Mouse (Mus musculus): ENCODE measurements around the gene Hcfc1. TPM values are rescaled to one million over a fixed set of nuclear protein-coding genes. Genes with fewer than 3 reads are reported as not detected.
A peak's percentile ranks its signal among the peaks of the same experiment; 100 is the strongest.

Hcfc1 gene
- polyA plus RNA-seq, 1 experiment, result 33.1 TPM

GRCm38 (mm10) chrX:73972774-73973173 lies 6.6 kb upstream of the Hcfc1 start:
- Histone ChIP-seq H3K4me3 (ENCODE audit: insufficient read depth, low read length) (no peak overlapping the region), H3K27ac (ENCODE audit: insufficient read depth, low read length) (no peak overlapping the region), H3K4me1 (ENCODE audit: control insufficient read depth, insufficient read depth, low read length) (no peaks in the 10 kb centered on the region)
- TF ChIP-seq CTCF (IDR thresholded peaks at IDR 0.05; ENCODE audit: extremely low read depth, insufficient read depth, low read length), result no peak
- no peak for TF ChIP-seq POLR2A (IDR thresholded peaks at IDR 0.05; ENCODE audit: extremely low read depth, insufficient read depth, low read length)

GRCm38 (mm10) chrX:73970781-73971180 lies 4.6 kb upstream of the Hcfc1 start:
- H3K4me3 ChIP-seq (ENCODE audit: insufficient read depth, low read length), result no peak overlapping the region
- TF ChIP-seq POLR2A (IDR thresholded peaks at IDR 0.05; ENCODE audit: extremely low read depth, insufficient read depth, low read length) (no peak), CTCF (IDR thresholded peaks at IDR 0.05; ENCODE audit: extremely low read depth, insufficient read depth, low read length) (no peak)

DNA sequence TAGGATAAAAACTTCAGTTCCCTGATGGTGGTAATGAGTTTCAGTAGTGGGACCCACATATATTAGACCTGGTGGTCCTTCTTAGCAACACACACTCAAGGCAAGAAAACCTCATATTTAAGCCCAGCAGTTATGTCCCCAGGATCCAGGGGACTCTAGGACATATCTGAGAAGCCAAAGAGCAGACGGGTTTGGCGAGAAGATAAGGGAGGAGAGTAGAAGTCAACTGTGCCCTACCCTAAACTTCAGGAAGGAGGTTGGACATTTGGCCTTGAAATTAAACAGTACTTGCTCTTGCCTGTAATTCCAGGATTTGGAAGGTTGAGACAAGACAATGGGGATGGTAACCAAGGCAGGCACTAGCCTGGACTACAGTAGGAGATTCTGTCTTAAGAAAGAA lies 3.6 kb upstream of the Hcfc1 start:
- no peak overlapping the region for H3K4me3 ChIP-seq (ENCODE audit: insufficient read depth, low read length)
- no peaks in the 10 kb centered on the region for H3K4me1 ChIP-seq (ENCODE audit: control insufficient read depth, insufficient read depth, low read length)
- H3K27ac ChIP-seq (ENCODE audit: insufficient read depth, low read length), result no peak overlapping the region
- no peak for TF ChIP-seq POLR2A (IDR thresholded peaks at IDR 0.05; ENCODE audit: extremely low read depth, insufficient read depth, low read length)
- TF ChIP-seq CTCF (IDR thresholded peaks at IDR 0.05; ENCODE audit: extremely low read depth, insufficient read depth, low read length), result no peak

More at GRCm38 (mm10) chrX:73970781-73971180, 4.6 kb upstream of the Hcfc1 start:
- H3K4me1 ChIP-seq (ENCODE audit: control insufficient read depth, insufficient read depth, low read length), result no peaks in the 10 kb centered on the region
- no peak overlapping the region for H3K27ac ChIP-seq (ENCODE audit: insufficient read depth, low read length)

GRCm38 (mm10) chrX:73969167-73969566 lies 3.0 kb upstream of the Hcfc1 start:
- TF ChIP-seq CTCF (IDR thresholded peaks at IDR 0.05; ENCODE audit: extremely low read depth, insufficient read depth, low read length) (no peak), POLR2A (IDR thresholded peaks at IDR 0.05; ENCODE audit: extremely low read depth, insufficient read depth, low read length) (no peak)
- H3K4me1 ChIP-seq (ENCODE audit: control insufficient read depth, insufficient read depth, low read length), result no peaks in the 10 kb centered on the region
- H3K4me3 ChIP-seq (ENCODE audit: insufficient read depth, low read length), result no peak overlapping the region
- no peak overlapping the region for H3K27ac ChIP-seq (ENCODE audit: insufficient read depth, low read length)

- Histone ChIP-seq H3K4me3 (ENCODE audit: insufficient read depth, low read length) (peak overlapping the region; percentile 91), H3K4me1 (ENCODE audit: control insufficient read depth, insufficient read depth, low read length) (peaks cover 2% of the 10 kb centered on the region; the same call in 1 of the 2 replicates), H3K27ac (ENCODE audit: insufficient read depth, low read length) (peak overlapping the region; percentile 98)
- TF ChIP-seq CTCF (IDR thresholded peaks at IDR 0.05; ENCODE audit: extremely low read depth, insufficient read depth, low read length), result no peak
- no peak for TF ChIP-seq POLR2A (IDR thresholded peaks at IDR 0.05; ENCODE audit: extremely low read depth, insufficient read depth, low read length)
Observed at GRCm38 (mm10) chrX:73967177-73968075, 1.3 kb upstream of the Hcfc1 start.

DNA sequence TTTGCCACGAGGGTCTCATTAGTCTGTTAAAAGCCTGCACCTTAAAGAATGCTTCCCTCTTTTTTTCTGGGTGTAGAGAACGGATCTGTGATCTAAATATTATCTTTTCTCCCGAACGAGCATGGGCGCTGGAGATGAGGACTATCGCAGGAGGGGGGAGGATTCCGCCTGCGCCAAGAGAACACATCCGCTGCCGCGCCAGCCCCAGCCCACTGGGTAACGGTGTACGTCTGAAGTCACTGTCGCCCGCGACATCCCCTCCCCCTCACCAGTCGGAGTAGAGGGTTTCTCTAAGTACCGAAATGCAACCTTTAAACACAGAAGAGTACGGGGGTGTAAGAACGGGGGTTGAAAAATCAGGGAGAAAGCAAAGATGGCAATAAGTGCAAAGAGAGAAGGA lies 850 bp downstream of the Hcfc1 start:
- H3K27ac ChIP-seq (ENCODE audit: insufficient read depth, low read length), result peak overlapping the region; percentile 91

DNA sequence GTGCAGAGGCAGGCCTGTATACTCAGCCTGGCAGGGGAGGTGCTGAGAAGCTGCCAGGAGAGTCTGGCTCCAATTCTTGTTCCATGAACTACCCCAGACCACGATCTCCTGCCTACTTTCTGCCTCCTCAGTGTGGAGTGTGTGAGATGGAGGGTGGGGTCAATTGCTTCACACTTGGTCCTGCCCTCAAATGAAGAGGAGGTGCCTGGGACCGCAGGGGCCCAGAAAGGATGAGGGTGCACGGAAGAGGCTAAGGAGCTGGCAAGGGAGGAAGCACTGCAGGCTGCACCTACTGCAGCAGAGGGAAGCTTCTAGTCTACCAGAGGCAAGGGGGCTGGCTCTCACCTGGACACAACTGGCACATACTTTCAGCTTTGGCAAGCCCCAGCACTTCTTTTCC lies 1.8 kb downstream of the Hcfc1 start:
- H3K4me3 ChIP-seq (ENCODE audit: insufficient read depth, low read length), result peak overlapping the region; percentile 91
- H3K27ac ChIP-seq (ENCODE audit: insufficient read depth, low read length), result no peak overlapping the region
- TF ChIP-seq POLR2A (IDR thresholded peaks at IDR 0.05; ENCODE audit: extremely low read depth, insufficient read depth, low read length), result no peak
- TF ChIP-seq CTCF (IDR thresholded peaks at IDR 0.05; ENCODE audit: extremely low read depth, insufficient read depth, low read length), result no peak
- H3K4me1 ChIP-seq (ENCODE audit: control insufficient read depth, insufficient read depth, low read length), result peaks cover 2% of the 10 kb centered on the region; the same call in 1 of the 2 replicates

More for the DNA sequence above, 850 bp downstream of the Hcfc1 start:
- H3K4me3 ChIP-seq (ENCODE audit: insufficient read depth, low read length), result peak overlapping the region; percentile 91
- no peak for TF ChIP-seq CTCF (IDR thresholded peaks at IDR 0.05; ENCODE audit: extremely low read depth, insufficient read depth, low read length)
- H3K4me1 ChIP-seq (ENCODE audit: control insufficient read depth, insufficient read depth, low read length), result peaks cover 2% of the 10 kb centered on the region; the same call in 1 of the 2 replicates

GRCm38 (mm10) chrX:73954988-73955387 lies 11.2 kb downstream of the Hcfc1 start:
- Histone ChIP-seq H3K4me3 (ENCODE audit: insufficient read depth, low read length) (no peak overlapping the region), H3K4me1 (ENCODE audit: control insufficient read depth, insufficient read depth, low read length) (no peaks in the 10 kb centered on the region), H3K27ac (ENCODE audit: insufficient read depth, low read length) (no peak overlapping the region)
- TF ChIP-seq CTCF (IDR thresholded peaks at IDR 0.05; ENCODE audit: extremely low read depth, insufficient read depth, low read length), result no peak
- no peak for TF ChIP-seq POLR2A (IDR thresholded peaks at IDR 0.05; ENCODE audit: extremely low read depth, insufficient read depth, low read length)

- no peak overlapping the region for H3K4me3 ChIP-seq (ENCODE audit: insufficient read depth, low read length)
- TF ChIP-seq CTCF (IDR thresholded peaks at IDR 0.05; ENCODE audit: extremely low read depth, insufficient read depth, low read length) (no peak), POLR2A (IDR thresholded peaks at IDR 0.05; ENCODE audit: extremely low read depth, insufficient read depth, low read length) (no peak)
- no peak overlapping the region for H3K27ac ChIP-seq (ENCODE audit: insufficient read depth, low read length)
- no peaks in the 10 kb centered on the region for H3K4me1 ChIP-seq (ENCODE audit: control insufficient read depth, insufficient read depth, low read length)
Observed at GRCm38 (mm10) chrX:73952603-73953002, 13.6 kb downstream of the Hcfc1 start.

GRCm38 (mm10) chrX:73949341-73949740 lies 16.8 kb downstream of the Hcfc1 start:
- no peak overlapping the region for H3K27ac ChIP-seq (ENCODE audit: insufficient read depth, low read length)
- no peak for TF ChIP-seq POLR2A (IDR thresholded peaks at IDR 0.05; ENCODE audit: extremely low read depth, insufficient read depth, low read length)
- TF ChIP-seq CTCF (IDR thresholded peaks at IDR 0.05; ENCODE audit: extremely low read depth, insufficient read depth, low read length), result no peak

More at GRCm38 (mm10) chrX:73949341-73949740, 16.8 kb downstream of the Hcfc1 start:
- Histone ChIP-seq H3K4me1 (ENCODE audit: control insufficient read depth, insufficient read depth, low read length) (no peaks in the 10 kb centered on the region), H3K4me3 (ENCODE audit: insufficient read depth, low read length) (no peak overlapping the region)
